Mouse (Mus musculus) forebrain, embryonic 14.5 days (tissue): ENCODE data around the gene Shank2. TPM values are rescaled to one million over a fixed set of nuclear protein-coding genes. Genes with fewer than 3 reads are reported as not detected.

Experiments used
- ATAC-seq: fragments of 200-750 bp; cut with Nextera tagmentation; 2 replicates; pipeline ENCODE4 v1.8.0; 2017; ENCODE audit warnings: mild to moderate bottlenecking, moderate library complexity
- DNase-seq: peaks from one replicate; pipeline ENCODE4 v3.0.0-alpha.2; 2015; ENCODE audit warnings: low spot score
- H3K27ac ChIP-seq: fragments of 300-500 bp; sonication (generic); 2 replicates; pipeline ENCODE4 v1.5.1; 2014; ENCODE audit warnings: low read depth, mild to moderate bottlenecking, control low read depth, low read length, moderate library complexity
- H3K27me3 ChIP-seq: fragments of 300-500 bp; sonication (generic); replicated peaks from 2 replicates; pipeline ENCODE4 v1.6.1; 2014; ENCODE audit warnings: low read length, control low read depth, mixed read lengths; ENCODE audit not compliant: control insufficient read depth, insufficient read depth
- H3K36me3 ChIP-seq: fragments of 300-500 bp; sonication (generic); 2 replicates; pipeline ENCODE4 v1.6.1; 2014; ENCODE audit warnings: low read length, control low read depth; ENCODE audit not compliant: control insufficient read depth, insufficient read depth
- H3K4me1 ChIP-seq: fragments of 300-500 bp; sonication (generic); 2 replicates; pipeline ENCODE4 v1.6.1; 2014; ENCODE audit warnings: antibody characterized with exemption, low read length, control low read depth; ENCODE audit not compliant: control insufficient read depth, insufficient read depth
- H3K4me2 ChIP-seq: fragments of 300-500 bp; sonication (generic); 2 replicates; pipeline ENCODE4 v1.6.1; 2014; ENCODE audit warnings: mild to moderate bottlenecking, control low read depth, low read length
- H3K4me3 ChIP-seq: fragments of 300-500 bp; sonication (generic); 2 replicates; pipeline ENCODE4 v1.5.1; 2014; ENCODE audit warnings: low read depth, low read length, control low read depth
- H3K9ac ChIP-seq: fragments of 300-500 bp; sonication (generic); 2 replicates; pipeline ENCODE4 v1.6.1; 2014; ENCODE audit warnings: mild to moderate bottlenecking, low read length, control low read depth, moderate library complexity
- H3K9me3 ChIP-seq: fragments of 300-500 bp; sonication (generic); replicated peaks from 2 replicates; pipeline ENCODE4 v1.6.1; 2016; ENCODE audit warnings: low read length, control low read depth, mixed read lengths; ENCODE audit not compliant: control insufficient read depth
- WGBS: fragments of 180-500 bp; shearing (Covaris S2); extraction: QIAGEN DNeasy Blood & Tissue Kit; methylation state at CpG from one replicate; pipeline ENCODE4 v1.1.7; 2014; 5-methylcytosine and 5-hydroxymethylcytosine counted together
- polyA plus RNA-seq: library from polyadenylated mRNA; unstranded; fragments of >200 nt; fragmentation: Nextera tagmentation; extraction: Ambion mirVana; gene quantifications from 2 replicates; pipeline ENCODE4 v1.2.1, GENCODE M21; 2014

Gene Shank2
- polyA plus RNA-seq, 1 experiment from 2014 or later: 4.6 TPM

DNA sequence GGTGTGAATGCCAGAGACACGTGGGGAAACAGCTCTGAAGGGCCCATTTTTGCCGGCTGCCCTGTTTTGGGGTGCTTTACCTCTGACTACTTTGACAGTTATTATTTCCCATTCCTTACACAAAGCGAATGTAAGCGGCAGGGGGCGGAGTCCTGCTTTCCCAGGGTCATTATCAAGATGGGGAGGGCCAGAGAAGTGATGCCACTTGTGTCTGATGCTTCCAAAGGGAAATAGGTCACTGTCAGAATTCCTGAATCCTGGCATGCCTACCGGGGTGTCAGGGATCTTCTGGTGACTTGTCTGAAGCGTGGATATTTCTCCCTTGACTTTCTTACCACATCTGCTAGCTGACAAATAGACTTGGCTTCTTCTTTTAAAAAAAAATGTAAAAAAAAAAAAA lies 173.3 kb downstream of the Shank2 start:
- Histone ChIP-seq H3K4me1 (peaks cover 10% of the 10 kb centered on the region; the same call in 1 of the 2 replicates), H3K27me3 (no peaks in the 10 kb centered on the region), H3K9me3 (no peaks in the 10 kb centered on the region), H3K4me3 (peak overlapping the region; percentile 41), H3K27ac (peak overlapping the region; percentile 82; the same call in 1 of the 2 replicates), H3K4me2 (peak overlapping the region; percentile 66), H3K36me3 (no peaks in the 10 kb centered on the region), H3K9ac (peak overlapping the region; percentile 70; the same call in 1 of the 2 replicates)
- 28% methylated on average over 7 of the region's 7 CpGs for WGBS
- DNase-seq (peak; percentile 29), ATAC-seq (no peak)

DNA sequence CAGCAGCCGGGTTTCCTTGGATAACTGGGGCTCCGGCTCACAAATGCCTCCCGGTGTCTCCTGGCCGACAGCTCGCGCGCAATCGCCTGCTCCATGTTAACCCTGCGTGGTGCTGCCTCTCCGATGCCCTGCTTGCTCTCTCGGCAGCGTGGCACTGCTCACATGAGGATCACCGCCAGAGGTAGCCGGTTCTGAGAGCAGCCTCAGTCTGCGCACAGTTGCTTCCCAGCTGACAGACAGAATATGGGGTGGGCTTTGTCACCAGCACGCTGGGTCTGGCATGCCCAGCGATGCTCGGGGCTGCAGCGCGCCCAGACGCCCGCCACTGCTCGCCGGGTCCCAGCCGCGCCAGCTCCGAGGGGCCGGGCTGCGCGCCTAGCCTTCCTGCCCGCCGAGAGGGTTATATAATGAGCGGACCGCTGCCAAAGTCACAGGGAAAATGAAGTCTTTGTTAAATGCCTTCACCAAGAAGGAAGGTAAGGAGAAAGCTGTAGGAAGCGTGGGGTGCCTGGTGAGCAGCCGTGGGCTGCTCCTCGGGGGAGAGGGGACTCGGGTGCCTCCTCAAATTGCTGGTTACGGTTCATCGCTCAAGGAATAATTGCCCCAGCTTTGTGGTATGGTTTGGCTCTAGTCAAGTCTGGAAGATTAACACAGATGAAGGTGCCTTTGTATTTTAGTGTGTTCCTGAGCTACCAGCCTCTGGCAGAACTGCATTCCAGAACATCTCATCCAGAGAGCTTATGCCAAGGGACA lies 173.9 kb downstream of the Shank2 start:
- H3K36me3 ChIP-seq: no peaks in the 10 kb centered on the region
- H3K27ac ChIP-seq: peak overlapping the region; percentile 82
- peak overlapping the region; percentile 41 for H3K4me3 ChIP-seq
- H3K27me3 ChIP-seq: no peaks in the 10 kb centered on the region
- 2% methylated on average over 40 of the region's 40 CpGs for WGBS
- no peaks in the 10 kb centered on the region for H3K9me3 ChIP-seq
- DNase-seq: peak; percentile 72
- ATAC-seq: peak; percentile 79
- peak overlapping the region; percentile 70 for H3K9ac ChIP-seq
- H3K4me1 ChIP-seq: peaks cover 10% of the 10 kb centered on the region; the same call in 1 of the 2 replicates
- H3K4me2 ChIP-seq: peak overlapping the region; percentile 66

DNA sequence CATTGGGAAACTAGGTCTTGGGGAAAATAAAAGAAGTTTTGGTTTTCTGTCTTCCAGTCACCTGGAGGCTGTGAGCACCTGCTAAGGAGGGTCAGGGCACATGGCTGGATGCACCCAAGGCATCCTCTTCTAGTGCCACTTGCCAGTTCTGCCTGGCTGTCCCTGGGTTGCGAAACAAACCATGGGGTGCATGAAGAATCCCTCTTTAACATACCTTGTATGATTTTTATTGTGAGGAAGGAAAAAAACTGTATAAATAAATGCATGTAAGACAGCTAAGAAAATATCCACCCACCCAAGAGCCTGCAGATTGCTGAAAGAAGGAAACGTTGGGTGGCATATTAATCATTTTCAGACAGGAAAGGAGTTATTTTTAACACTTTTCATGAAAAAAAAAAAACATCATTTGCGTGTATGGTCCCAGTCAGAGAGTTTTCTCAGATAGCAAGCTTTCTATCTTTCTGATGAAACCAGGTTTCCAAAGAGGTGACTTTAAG lies 174.6 kb downstream of the Shank2 start:
- Histone ChIP-seq H3K27ac (peak overlapping the region; percentile 82; the same call in 1 of the 2 replicates), H3K9me3 (no peaks in the 10 kb centered on the region), H3K4me2 (peak overlapping the region; percentile 66), H3K4me1 (peaks cover 10% of the 10 kb centered on the region; the same call in 1 of the 2 replicates), H3K4me3 (peak overlapping the region; percentile 41), H3K27me3 (no peaks in the 10 kb centered on the region), H3K36me3 (no peaks in the 10 kb centered on the region), H3K9ac (peak overlapping the region; percentile 70; the same call in 1 of the 2 replicates)
- WGBS: 79% methylated on average over 3 of the region's 3 CpGs
- DNase-seq (no peak), ATAC-seq (no peak)

DNA sequence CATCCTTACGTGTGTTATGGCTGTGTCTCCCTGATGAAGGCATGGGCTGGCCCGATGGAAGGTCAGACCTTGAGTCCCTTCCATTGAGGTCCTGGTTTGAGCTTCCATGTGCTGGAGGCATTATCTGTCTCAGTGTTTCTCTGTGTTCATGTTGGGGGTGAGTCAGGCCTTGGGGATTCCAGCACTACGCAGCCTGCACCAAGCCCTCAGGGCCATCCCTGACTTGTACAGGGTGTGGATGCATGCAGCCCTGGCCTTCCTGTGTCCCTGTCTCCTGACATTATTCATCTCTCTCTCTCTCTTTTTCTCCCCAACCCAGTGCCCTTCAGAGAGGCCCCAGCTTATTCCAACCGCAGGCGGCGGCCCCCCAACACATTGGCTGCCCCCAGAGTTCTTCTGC lies 177.7 kb downstream of the Shank2 start:
- H3K27me3 ChIP-seq: no peaks in the 10 kb centered on the region
- 86% methylated on average over 6 of the region's 6 CpGs for WGBS
- H3K9ac ChIP-seq: no peak overlapping the region

DNA sequence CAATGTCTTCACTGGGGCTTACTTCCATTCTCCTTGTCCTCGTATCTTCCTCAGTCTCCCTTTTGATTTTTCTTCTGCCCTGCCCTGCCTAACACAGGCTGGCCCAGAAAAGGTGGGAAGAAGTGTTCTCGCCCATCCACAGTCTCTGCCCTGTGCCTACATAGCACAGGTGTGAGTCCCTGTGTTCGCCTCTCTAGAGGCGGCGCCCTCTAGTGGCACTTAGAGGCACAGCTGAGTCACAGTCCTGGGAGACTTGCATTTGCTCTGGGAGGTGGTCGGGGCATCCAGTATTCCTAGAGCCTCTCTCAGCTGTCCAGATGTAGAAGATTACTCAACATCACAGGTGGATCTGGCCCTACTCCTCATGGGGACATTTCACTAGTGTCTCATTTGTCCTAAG lies 179.2 kb downstream of the Shank2 start:
- H3K9me3 ChIP-seq: no peaks in the 10 kb centered on the region
- 0 out of 2 replicates have a peak, but pooled peaks cover 3% of the 10 kb centered on the region for H3K4me1 ChIP-seq
- no peak overlapping the region for H3K9ac ChIP-seq
- ATAC-seq (peak; percentile 71; the same call in 1 of the 2 replicates), DNase-seq (peak; percentile 79)
- H3K4me3 ChIP-seq: no peak overlapping the region
- H3K36me3 ChIP-seq: no peaks in the 10 kb centered on the region
- no peaks in the 10 kb centered on the region for H3K27me3 ChIP-seq
- no peak overlapping the region for H3K27ac ChIP-seq
- no peak overlapping the region for H3K4me2 ChIP-seq
- 19% methylated on average over 6 of the region's 6 CpGs for WGBS

More for the DNA sequence above, 177.7 kb downstream of the Shank2 start:
- Histone ChIP-seq H3K4me3 (no peak overlapping the region), H3K9me3 (no peaks in the 10 kb centered on the region), H3K4me2 (no peak overlapping the region), H3K36me3 (no peaks in the 10 kb centered on the region), H3K4me1 (peaks cover 6% of the 10 kb centered on the region; the same call in 1 of the 2 replicates), H3K27ac (no peak overlapping the region)
- ATAC-seq (no peak), DNase-seq (no peak)

DNA sequence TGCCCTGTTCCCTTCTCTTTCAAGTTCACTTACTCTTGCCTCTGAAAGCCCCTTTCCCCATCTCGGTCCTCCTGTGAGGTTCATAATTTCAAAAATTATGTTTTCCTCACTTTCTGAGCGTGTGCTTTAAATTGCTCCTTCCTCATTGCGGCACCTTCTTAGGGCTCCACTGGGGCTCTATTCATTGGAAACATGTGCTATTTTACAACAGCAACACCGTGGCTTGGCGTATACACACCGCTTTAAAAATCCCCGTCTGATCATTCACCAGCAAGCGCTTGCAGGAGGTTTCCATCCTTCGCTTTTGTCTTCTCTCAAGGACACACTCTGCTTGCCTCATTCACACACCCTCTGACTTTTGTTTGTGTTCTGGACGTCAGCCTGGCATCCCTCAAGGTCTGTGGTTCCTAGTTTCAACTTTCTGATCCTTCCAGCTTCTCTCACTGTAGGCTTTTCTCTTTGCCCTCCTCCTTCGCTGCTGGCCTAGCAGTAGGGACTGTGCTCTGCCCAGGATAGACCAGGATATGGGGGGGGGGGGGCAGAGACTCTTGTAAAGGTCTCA lies 186.2 kb downstream of the Shank2 start:
- no peaks in the 10 kb centered on the region for H3K9me3 ChIP-seq
- DNase-seq (no peak), ATAC-seq (no peak)
- no peaks in the 10 kb centered on the region for H3K36me3 ChIP-seq
- no peak overlapping the region for H3K4me3 ChIP-seq
- 70% methylated on average over 11 of the region's 11 CpGs for WGBS
- H3K27me3 ChIP-seq: no peaks in the 10 kb centered on the region
- no peak overlapping the region for H3K27ac ChIP-seq
- no peak overlapping the region for H3K4me2 ChIP-seq
- no peaks in the 10 kb centered on the region for H3K4me1 ChIP-seq
- no peak overlapping the region for H3K9ac ChIP-seq

DNA sequence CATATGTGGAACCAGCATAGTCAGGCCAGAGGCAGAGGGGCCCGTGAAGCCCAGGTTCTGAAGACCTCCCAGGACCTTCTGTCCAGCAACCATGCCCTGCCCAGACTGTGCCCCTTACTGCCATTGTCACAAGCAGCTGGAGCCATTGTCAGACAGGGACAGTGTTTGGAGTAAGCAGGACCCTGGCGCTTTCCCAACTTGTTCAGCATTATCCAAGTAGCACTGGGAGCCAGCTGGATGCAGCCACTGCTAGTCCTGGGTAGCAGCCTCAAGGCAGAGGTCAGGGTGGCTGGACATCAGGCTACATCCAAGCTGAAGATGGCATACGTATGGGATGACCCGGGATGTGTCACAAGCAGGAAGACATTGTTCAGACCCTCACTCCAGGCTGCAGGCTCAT lies 187.7 kb downstream of the Shank2 start:
- DNase-seq (no peak), ATAC-seq (no peak)
- Histone ChIP-seq H3K27me3 (no peaks in the 10 kb centered on the region), H3K4me2 (no peak overlapping the region), H3K9ac (no peak overlapping the region), H3K9me3 (no peaks in the 10 kb centered on the region), H3K4me3 (no peak overlapping the region), H3K4me1 (no peaks in the 10 kb centered on the region), H3K27ac (no peak overlapping the region), H3K36me3 (no peaks in the 10 kb centered on the region)
- 86% methylated on average over 4 of the region's 4 CpGs for WGBS

DNA sequence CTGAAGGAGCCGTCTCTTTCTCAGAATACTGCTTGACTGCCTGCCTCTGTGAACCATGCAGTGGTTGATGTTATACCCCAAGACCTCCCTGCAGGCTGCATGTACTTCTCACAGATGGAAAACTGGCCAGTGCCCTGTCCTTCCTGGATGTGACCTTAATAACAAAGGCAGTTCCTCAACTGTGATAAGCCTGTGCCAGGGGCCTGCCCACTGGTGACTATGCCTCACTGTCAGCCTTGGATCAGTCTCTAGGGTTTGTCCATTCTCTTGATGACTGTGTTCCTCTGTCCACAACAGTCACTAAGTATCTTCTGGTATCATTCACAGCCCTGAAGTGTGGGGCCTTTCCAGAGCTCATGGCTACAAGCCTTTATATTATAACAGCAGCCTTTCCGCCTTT lies 196.8 kb downstream of the Shank2 start:
- Histone ChIP-seq H3K4me1 (no peaks in the 10 kb centered on the region), H3K36me3 (no peaks in the 10 kb centered on the region), H3K9ac (no peak overlapping the region), H3K4me3 (no peak overlapping the region), H3K9me3 (no peaks in the 10 kb centered on the region), H3K27me3 (no peaks in the 10 kb centered on the region), H3K4me2 (no peak overlapping the region), H3K27ac (no peak overlapping the region)
- WGBS: 98% methylated on average over 2 of the region's 2 CpGs
- DNase-seq (no peak), ATAC-seq (no peak)
